Mouse (Mus musculus) frontal cortex, postnatal 10 days (tissue): Measurements from ENCODE around the gene Gm17364.
"Not testable (repeated sequence)": the region's sequence is repeated elsewhere in the genome, so short reads cannot be mapped to it uniquely, and the experiment has no call there.

Experiments
- DNase-seq, 2 experiments: peaks; one replicate each; pipeline ENCODE4 v3.0.0; 2022; ENCODE audit warnings: low spot score in 2 of 2, mixed read lengths in 1 of 2

Gene Gm17364

GRCm38 (mm10) chr13:41251667-41252066 lies 22.1 kb downstream of the Gm17364 start:
- no peak for DNase-seq

GRCm38 (mm10) chr13:41251232-41251631 lies 22.5 kb downstream of the Gm17364 start:
- not testable (repeated sequence) for DNase-seq

GRCm38 (mm10) chr13:41250318-41250981 lies 23.3 kb downstream of the Gm17364 start:
- no peak for DNase-seq

- peak; percentile 92 to 93 for DNase-seq
These were observed 24.0 kb downstream of the Gm17364 start, which contains the start of gene Smim13 for GRCm38 (mm10) chr13:41249538-41250317. TSS of gene Smim13 (plus strand) at chr13:41249844.

- peak; percentile 38 to 66 for DNase-seq
These were observed 24.8 kb downstream of the Gm17364 start for GRCm38 (mm10) chr13:41248751-41249520.

- no peak for DNase-seq
These were observed 29.4 kb downstream of the Gm17364 start for GRCm38 (mm10) chr13:41244306-41244830.

- DNase-seq: no peak
These were observed 32.2 kb downstream of the Gm17364 start for GRCm38 (mm10) chr13:41241557-41241956.

- DNase-seq: no peak
These were observed 35.0 kb downstream of the Gm17364 start for GRCm38 (mm10) chr13:41238805-41239130.

- DNase-seq: no peak
These were observed 35.6 kb downstream of the Gm17364 start for GRCm38 (mm10) chr13:41238035-41238804.

- no peak for DNase-seq
These were observed 37.7 kb downstream of the Gm17364 start for GRCm38 (mm10) chr13:41235845-41236741.

GRCm38 (mm10) chr13:41235181-41235580 lies 38.6 kb downstream of the Gm17364 start:
- DNase-seq: no peak

- DNase-seq: no peak
These were observed 40.5 kb downstream of the Gm17364 start for GRCm38 (mm10) chr13:41233241-41233640.

GRCm38 (mm10) chr13:41232209-41232608 lies 41.6 kb downstream of the Gm17364 start:
- no peak for DNase-seq

- DNase-seq: peak in 1 of 2 experiments; percentile 52
These were observed 42.3 kb downstream of the Gm17364 start for GRCm38 (mm10) chr13:41231389-41231983.

GRCm38 (mm10) chr13:41230256-41230655 lies 43.5 kb downstream of the Gm17364 start:
- DNase-seq: no peak

GRCm38 (mm10) chr13:41228060-41228459 lies 45.7 kb downstream of the Gm17364 start:
- DNase-seq: no peak

GRCm38 (mm10) chr13:41226513-41226912 lies 47.3 kb downstream of the Gm17364 start:
- no peak for DNase-seq
